Mouse (Mus musculus) testis, adult 2 months (tissue): ENCODE data around the gene Psmb3.

Source experiments
- CTCF ChIP-seq: fragments of 200-500 bp; IDR thresholded peaks from 2 replicates; pipeline ENCODE4 v1.5.1; 2012; ENCODE audit warnings: low read depth, mild to moderate bottlenecking, inconsistent platforms, low read length, moderate library complexity; ENCODE audit not compliant: control insufficient read depth, insufficient read depth, insufficient replicate concordance
- POLR2A ChIP-seq: fragments of 200-500 bp; IDR thresholded peaks from 2 replicates; pipeline ENCODE4 v1.6.1; 2012; ENCODE audit warnings: low read depth, mild to moderate bottlenecking, inconsistent platforms, low read length, moderate library complexity; ENCODE audit not compliant: control insufficient read depth

GRCm38 (mm10) chr11:97713896-97714295 is 10.7 kb downstream of the Psmb3 start:
- TF ChIP-seq CTCF (no peak), POLR2A (no peak)
